12 mouse cellular contexts compared by ENCODE assay signal in genomic region chr17:47065307-47065901, GRCm38 (mm10). TPM values are rescaled to one million over a fixed set of nuclear protein-coding genes. Genes with fewer than 3 reads are reported as not detected.
DNase-seq lines count a peak whose midpoint lies in the region; ATAC-seq and TF ChIP-seq lines count a peak whose summit lies in the region.
"Had no signal": no experiment of that assay in that cellular context is flagged by ENCODE, and none has a peak within 500 bp of the region (broad histone marks: within the 10 kb centered on the region; RNA-seq: fewer than 3 reads in every experiment).

No protein-coding gene starts in this region.

- no peak overlapping the region for H3K9ac ChIP-seq in midbrain, embryonic 13.5 days (replicated peaks)
- H3K9ac ChIP-seq: neural tube, embryonic 12.5 days; stomach, embryonic 15.5 days had no signal

- peak overlapping the region; percentile 12; the same call in 1 of the 2 replicates for H3K27ac ChIP-seq in gastrocnemius, adult 2 months
- H3K27ac ChIP-seq in midbrain, embryonic 13.5 days = no peak overlapping the region
- H3K27ac ChIP-seq: neural tube, embryonic 12.5 days; stomach, embryonic 15.5 days had no signal

- 79% methylated on average over 4 of the region's 4 CpGs for WGBS in midbrain, embryonic 13.5 days

- no peaks in the 10 kb centered on the region for H3K27me3 ChIP-seq in midbrain, embryonic 13.5 days
- H3K27me3 ChIP-seq: neural tube, embryonic 12.5 days; stomach, embryonic 15.5 days had no signal

- no peaks in the 10 kb centered on the region for H3K4me1 ChIP-seq in midbrain, embryonic 13.5 days (replicated peaks)
- H3K4me1 ChIP-seq: neural tube, embryonic 12.5 days; stomach, embryonic 15.5 days had no signal

- no peak overlapping the region for H3K4me2 ChIP-seq in midbrain, embryonic 13.5 days (replicated peaks)
- H3K4me2 ChIP-seq: neural tube, embryonic 12.5 days; stomach, embryonic 15.5 days had no signal

- H3K36me3 ChIP-seq in midbrain, embryonic 13.5 days = no peaks in the 10 kb centered on the region
- H3K36me3 ChIP-seq: neural tube, embryonic 12.5 days; stomach, embryonic 15.5 days had no signal

- intact Hi-C loops in gastrocnemius, adult 2 months (cut with DNase I) = no loop called here

- no peak for TF ChIP-seq CTCF in gastrocnemius, adult 2 months (IDR thresholded peaks at IDR 0.05)

- 0 out of 2 replicates have a peak, but pooled peaks cover 5% of the 10 kb centered on the region for H3K9me3 ChIP-seq in midbrain, embryonic 13.5 days
- H3K9me3 ChIP-seq: neural tube, embryonic 12.5 days; stomach, embryonic 15.5 days had no signal

- DNase-seq in lung, adult 18-20 months = peak; percentile 15 to 34
- DNase-seq in lung, postnatal 25 days (ENCODE audit: low spot score) = no peak
- peak; percentile 84 for DNase-seq in adipocyte (ENCODE audit: low spot score)
- peak; percentile 53 for DNase-seq in gastrocnemius, adult 2 months
- DNase-seq in skeletal muscle tissue, adult 2 months (ENCODE audit: low read depth, low spot score) = peak; percentile 38
- DNase-seq: cerebellum, adult 18-20 months had no signal

- no peak for ATAC-seq in frontal cortex, adult (ENCODE audit: low TSS enrichment)
- no peak for ATAC-seq in midbrain, embryonic 13.5 days
- ATAC-seq: lung, postnatal 0 days had no signal

- H3K4me3 ChIP-seq in gastrocnemius, adult 2 months = no peak overlapping the region
- H3K4me3 ChIP-seq in midbrain, embryonic 13.5 days (replicated peaks) = no peak overlapping the region
- H3K4me3 ChIP-seq: erythroblast, embryonic 14.5 days; neural tube, embryonic 12.5 days; stomach, embryonic 15.5 days had no signal

RNA-seq across cellular contexts. Expression of gene Ubr2, which starts 55.0 kb away (rescaled TPM):
- total RNA-seq in gastrocnemius, adult 2 months (2021) = 10 to 100 TPM; 65.4 to 73.5 TPM
- 16.7 and 18.0 TPM in 2 replicates for polyA plus RNA-seq in midbrain, embryonic 13.5 days (2015; fragmentation: Nextera tagmentation; extraction: Ambion mirVana)
